Mouse (Mus musculus): ENCODE measurements at regions not wholly inside any gene's neighbourhood (a gene's known extent, or its start where the extent isn't known, plus 50 kb on each side); places are given as distances from the start of the nearest gene placed in this dataset.

DNA sequence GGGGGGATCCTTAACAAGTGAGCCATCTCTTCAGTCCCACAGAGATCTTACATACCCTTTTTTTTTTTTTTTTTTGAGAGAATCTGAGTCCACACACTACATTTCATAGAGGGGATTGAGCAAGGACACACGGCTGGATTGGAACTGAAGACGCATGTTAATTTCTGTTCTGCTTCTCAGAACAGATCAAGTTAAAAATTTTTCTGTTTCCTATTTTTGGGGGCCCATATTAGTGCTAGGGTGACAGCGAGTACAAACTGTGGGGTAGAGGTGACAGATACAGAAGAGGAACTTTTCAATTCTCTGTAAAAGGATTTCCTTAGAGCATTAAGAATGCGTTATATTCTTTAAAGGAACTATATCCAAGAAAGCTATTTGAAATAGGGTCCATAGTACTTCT lies 260.1 kb downstream of the Zfp704 start:
- Histone ChIP-seq H3K27ac (ENCODE audit: insufficient read depth, low read depth, low read length, poor library complexity, severe bottlenecking) (no peak overlapping the region), H3K9ac (ENCODE audit: insufficient read depth, low read depth, low read length, poor library complexity, severe bottlenecking) (no peak overlapping the region), H3K9me3 (ENCODE audit: control insufficient read depth, insufficient read depth, low read depth, low read length) (no peaks in the 10 kb centered on the region), H3K4me3 (ENCODE audit: insufficient read depth in 1 of 2, low read depth in 1 of 2, low read length in 2 of 2, poor library complexity in 1 of 2, severe bottlenecking in 1 of 2) (no peak overlapping the region), H3K4me1 (ENCODE audit: control insufficient read depth in 2 of 2, insufficient read depth in 2 of 2, low read length in 2 of 2, poor library complexity in 1 of 2) (peaks cover 3 to 4% of the 10 kb centered on the region in 2 experiments; a peak in 2 of 4 replicates), H3K36me3 (ENCODE audit: control insufficient read depth, insufficient read depth, low read length, poor library complexity, severe bottlenecking) (no peaks in the 10 kb centered on the region)
- in situ Hi-C loops (cut with MboI; ENCODE audit: low sequenced_read_pairs in 2 of 2, unreplicated experiment in 2 of 2) = loop anchor here in 1 of 2 experiments (10.0 kb wide), 1 partner anchor 275 kb away; no protein-coding TSS in a partner anchor
- no peak for TF ChIP-seq HCFC1 (IDR thresholded peaks at IDR 0.05; ENCODE audit: borderline replicate concordance, insufficient read depth, low read length)
- no peak for TF ChIP-seq CHD2 (IDR thresholded peaks at IDR 0.05; ENCODE audit: low read depth, low read length)
- no peak for TF ChIP-seq MAFK (IDR thresholded peaks at IDR 0.05; ENCODE audit: insufficient read depth, low read depth, low read length)
- TF ChIP-seq ZNF384 (IDR thresholded peaks at IDR 0.05; ENCODE audit: low read depth, low read length) = no peak
- no peak for TF ChIP-seq ZC3H11A (IDR thresholded peaks at IDR 0.05; ENCODE audit: borderline replicate concordance, low read depth, low read length)
- no peak for DNase-seq (ENCODE audit: low read depth, low spot score)

DNA sequence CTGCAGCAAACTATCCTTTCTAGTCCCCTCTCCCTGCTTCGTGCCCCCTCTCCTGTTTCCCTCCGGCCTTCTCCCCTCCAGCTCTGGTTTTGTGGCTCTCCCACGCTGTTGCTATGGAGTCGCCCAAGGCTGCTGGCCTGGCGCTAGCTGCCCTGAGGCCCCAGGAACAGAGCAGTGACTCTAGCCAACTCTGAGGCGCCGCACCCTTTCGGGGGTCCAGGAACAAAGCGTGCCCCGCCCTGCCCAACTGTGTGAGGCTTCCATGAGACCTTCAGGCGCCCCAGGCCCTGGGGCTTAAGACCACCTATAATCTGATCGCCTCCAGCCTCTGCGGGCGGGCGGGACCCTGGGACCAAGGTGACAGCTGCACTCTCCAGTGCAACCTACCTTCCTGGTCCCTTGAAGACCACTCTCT lies 262.4 kb downstream of the Zfp704 start:
- H3K4me3 ChIP-seq (ENCODE audit: insufficient read depth in 1 of 2, low read depth in 1 of 2, low read length in 2 of 2, poor library complexity in 1 of 2, severe bottlenecking in 1 of 2) = peak overlapping the region; percentile 40 to 58; a peak in 3 of 4 replicates
- TF ChIP-seq ZC3H11A (IDR thresholded peaks at IDR 0.05; ENCODE audit: borderline replicate concordance, low read depth, low read length) (no peak), CHD2 (IDR thresholded peaks at IDR 0.05; ENCODE audit: low read depth, low read length) (no peak), HCFC1 (IDR thresholded peaks at IDR 0.05; ENCODE audit: borderline replicate concordance, insufficient read depth, low read length) (no peak), ZNF384 (IDR thresholded peaks at IDR 0.05; ENCODE audit: low read depth, low read length) (no peak), MAFK (IDR thresholded peaks at IDR 0.05; ENCODE audit: insufficient read depth, low read depth, low read length) (no peak)
- peaks cover 3 to 9% of the 10 kb centered on the region in 2 experiments; a peak in 2 of 4 replicates for H3K4me1 ChIP-seq (ENCODE audit: control insufficient read depth in 2 of 2, insufficient read depth in 2 of 2, low read length in 2 of 2, poor library complexity in 1 of 2)
- H3K9me3 ChIP-seq (ENCODE audit: control insufficient read depth, insufficient read depth, low read depth, low read length) = no peaks in the 10 kb centered on the region
- no peak for DNase-seq (ENCODE audit: low read depth, low spot score)
- H3K27ac ChIP-seq (ENCODE audit: insufficient read depth, low read depth, low read length, poor library complexity, severe bottlenecking) = no peak overlapping the region
- in situ Hi-C loops (cut with MboI; ENCODE audit: low sequenced_read_pairs in 2 of 2, unreplicated experiment in 2 of 2) = loop anchor here in 1 of 2 experiments (10.0 kb wide), 1 partner anchor 273 kb away; no protein-coding TSS in a partner anchor
- no peak overlapping the region; the same call in 1 of the 2 replicates for H3K9ac ChIP-seq (ENCODE audit: insufficient read depth, low read depth, low read length, poor library complexity, severe bottlenecking)
- no peaks in the 10 kb centered on the region for H3K36me3 ChIP-seq (ENCODE audit: control insufficient read depth, insufficient read depth, low read length, poor library complexity, severe bottlenecking)

DNA sequence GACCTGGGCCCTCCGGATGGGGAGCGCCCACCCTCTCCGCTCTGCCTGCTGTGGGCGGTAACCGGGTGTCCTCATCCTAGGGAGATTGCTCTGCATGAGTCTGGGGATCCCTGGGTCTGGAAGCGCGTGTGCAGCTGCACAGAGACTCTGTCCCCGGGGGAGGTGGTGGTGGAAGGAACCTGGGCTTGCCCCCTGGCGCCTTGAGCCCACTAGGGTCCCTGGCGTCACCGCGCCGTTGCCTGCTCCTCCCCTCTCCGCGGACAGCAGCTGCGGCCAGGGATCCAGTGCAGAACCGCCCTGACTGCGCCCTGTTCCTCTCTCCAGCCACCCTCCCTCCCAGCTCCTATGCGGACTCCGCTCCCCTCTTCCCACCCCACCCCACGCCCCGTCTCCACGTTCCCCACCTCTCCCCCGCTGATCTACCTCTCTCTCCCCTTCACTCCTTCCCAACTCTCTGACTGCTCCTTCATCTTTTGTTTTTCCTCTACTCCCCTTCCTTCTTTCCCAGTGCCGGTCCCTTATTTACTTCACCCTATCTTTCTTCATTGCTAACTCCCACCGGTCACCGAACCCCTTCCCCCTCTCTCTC lies 262.9 kb downstream of the Zfp704 start:
- Histone ChIP-seq H3K36me3 (ENCODE audit: control insufficient read depth, insufficient read depth, low read length, poor library complexity, severe bottlenecking) (no peaks in the 10 kb centered on the region), H3K4me3 (ENCODE audit: insufficient read depth in 1 of 2, low read depth in 1 of 2, low read length in 2 of 2, poor library complexity in 1 of 2, severe bottlenecking in 1 of 2) (peak overlapping the region; percentile 40 to 58), H3K27ac (ENCODE audit: insufficient read depth, low read depth, low read length, poor library complexity, severe bottlenecking) (no peak overlapping the region), H3K9me3 (ENCODE audit: control insufficient read depth, insufficient read depth, low read depth, low read length) (no peaks in the 10 kb centered on the region), H3K4me1 (ENCODE audit: control insufficient read depth in 2 of 2, insufficient read depth in 2 of 2, low read length in 2 of 2, poor library complexity in 1 of 2) (peaks cover 3 to 5% of the 10 kb centered on the region in 2 experiments; a peak in 2 of 4 replicates), H3K9ac (ENCODE audit: insufficient read depth, low read depth, low read length, poor library complexity, severe bottlenecking) (no peak overlapping the region; the same call in none of the 2 replicates)
- no peak for DNase-seq (ENCODE audit: low read depth, low spot score)
- in situ Hi-C loops (cut with MboI; ENCODE audit: low sequenced_read_pairs in 2 of 2, unreplicated experiment in 2 of 2) = loop anchor here in 1 of 2 experiments (10.0 kb wide), 1 partner anchor 272 kb away; no protein-coding TSS in a partner anchor
- no peak for TF ChIP-seq CHD2 (IDR thresholded peaks at IDR 0.05; ENCODE audit: low read depth, low read length)
- TF ChIP-seq HCFC1 (IDR thresholded peaks at IDR 0.05; ENCODE audit: borderline replicate concordance, insufficient read depth, low read length) = no peak
- TF ChIP-seq MAFK (IDR thresholded peaks at IDR 0.05; ENCODE audit: insufficient read depth, low read depth, low read length) = no peak
- no peak for TF ChIP-seq ZNF384 (IDR thresholded peaks at IDR 0.05; ENCODE audit: low read depth, low read length)
- TF ChIP-seq ZC3H11A (IDR thresholded peaks at IDR 0.05; ENCODE audit: borderline replicate concordance, low read depth, low read length) = no peak

DNA sequence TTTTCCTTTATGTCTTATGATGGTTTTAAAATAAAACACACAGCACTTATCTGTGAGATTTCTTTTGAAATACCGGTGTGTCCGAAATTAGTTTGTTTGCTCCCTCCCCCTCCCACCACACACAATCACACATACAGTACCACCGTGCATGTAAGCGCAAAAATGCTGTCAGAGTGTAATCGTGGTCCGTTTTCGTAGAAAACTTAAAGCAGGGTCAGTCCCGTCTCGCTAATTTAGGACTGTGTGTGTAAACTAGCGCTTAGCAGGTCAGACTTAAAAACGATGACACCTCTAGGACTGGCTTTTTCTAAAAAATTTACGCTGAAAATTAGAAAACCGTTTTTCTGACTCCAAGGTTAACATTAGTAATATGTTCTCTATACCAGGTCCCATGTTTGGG lies 263.5 kb downstream of the Zfp704 start:
- no peaks in the 10 kb centered on the region for H3K9me3 ChIP-seq (ENCODE audit: control insufficient read depth, insufficient read depth, low read depth, low read length)
- peak overlapping the region in 1 of 2 experiments; percentile 40; a peak in 2 of 4 replicates for H3K4me3 ChIP-seq (ENCODE audit: insufficient read depth in 1 of 2, low read depth in 1 of 2, low read length in 2 of 2, poor library complexity in 1 of 2, severe bottlenecking in 1 of 2)
- H3K27ac ChIP-seq (ENCODE audit: insufficient read depth, low read depth, low read length, poor library complexity, severe bottlenecking) = no peak overlapping the region
- in situ Hi-C loops (cut with MboI; ENCODE audit: low sequenced_read_pairs in 2 of 2, unreplicated experiment in 2 of 2) = loop anchor here in 1 of 2 experiments (10.0 kb wide), 1 partner anchor 272 kb away; no protein-coding TSS in a partner anchor
- H3K36me3 ChIP-seq (ENCODE audit: control insufficient read depth, insufficient read depth, low read length, poor library complexity, severe bottlenecking) = no peaks in the 10 kb centered on the region
- TF ChIP-seq ZC3H11A (IDR thresholded peaks at IDR 0.05; ENCODE audit: borderline replicate concordance, low read depth, low read length) = no peak
- TF ChIP-seq ZNF384 (IDR thresholded peaks at IDR 0.05; ENCODE audit: low read depth, low read length) = no peak
- TF ChIP-seq HCFC1 (IDR thresholded peaks at IDR 0.05; ENCODE audit: borderline replicate concordance, insufficient read depth, low read length) = no peak
- TF ChIP-seq MAFK (IDR thresholded peaks at IDR 0.05; ENCODE audit: insufficient read depth, low read depth, low read length) = no peak
- TF ChIP-seq CHD2 (IDR thresholded peaks at IDR 0.05; ENCODE audit: low read depth, low read length) = no peak
- H3K4me1 ChIP-seq (ENCODE audit: control insufficient read depth in 2 of 2, insufficient read depth in 2 of 2, low read length in 2 of 2, poor library complexity in 1 of 2) = peaks cover 3 to 5% of the 10 kb centered on the region in 2 experiments; a peak in 2 of 4 replicates
- no peak overlapping the region for H3K9ac ChIP-seq (ENCODE audit: insufficient read depth, low read depth, low read length, poor library complexity, severe bottlenecking)
- DNase-seq (ENCODE audit: low read depth, low spot score) = no peak

Measured in ES-E14 (cell line).